Mouse (Mus musculus) midbrain, embryonic 14.5 days (tissue): Measurements from ENCODE around the gene Golga2. TPM values are rescaled to one million over a fixed set of nuclear protein-coding genes. Genes with fewer than 3 reads are reported as not detected.
A peak's percentile ranks its signal among the peaks of the same experiment; 100 is the strongest.
"Not testable (repeated sequence)": the region's sequence is repeated elsewhere in the genome, so short reads cannot be mapped to it uniquely, and the experiment has no call there.

Source experiments
- ATAC-seq: fragments of 200-750 bp; cut with Nextera tagmentation; 2 replicates; pipeline ENCODE4 v1.8.0; 2017; ENCODE audit warnings: moderate number of reproducible peaks, moderate library complexity; ENCODE audit not compliant: low FRiP score, low TSS enrichment
- DNase-seq: peaks from one replicate; pipeline ENCODE4 v3.0.0-alpha.2; 2015
- H3K27ac ChIP-seq: fragments of 300-500 bp; sonication (generic); replicated peaks from 2 replicates; pipeline ENCODE4 v1.5.1; 2014; ENCODE audit warnings: mild to moderate bottlenecking, low read depth, low read length, moderate library complexity
- H3K27me3 ChIP-seq: fragments of 300-500 bp; sonication (generic); 2 replicates; pipeline ENCODE4 v1.6.1; 2014; ENCODE audit warnings: low read length, control low read depth, mixed read lengths; ENCODE audit not compliant: control insufficient read depth, insufficient read depth
- H3K36me3 ChIP-seq: fragments of 300-500 bp; sonication (generic); 2 replicates; pipeline ENCODE4 v1.6.1; 2014; ENCODE audit warnings: low read length, control low read depth; ENCODE audit not compliant: control insufficient read depth, insufficient read depth
- H3K4me1 ChIP-seq: fragments of 300-500 bp; sonication (generic); 2 replicates; pipeline ENCODE4 v1.6.1; 2014; ENCODE audit warnings: mild to moderate bottlenecking, antibody characterized with exemption, low read length, control low read depth; ENCODE audit not compliant: control insufficient read depth, insufficient read depth
- H3K4me2 ChIP-seq: fragments of 300-500 bp; sonication (generic); 2 replicates; pipeline ENCODE4 v1.6.1; 2014; ENCODE audit warnings: mild to moderate bottlenecking, low read length, moderate library complexity
- H3K4me3 ChIP-seq: fragments of 300-500 bp; sonication (generic); replicated peaks from 2 replicates; pipeline ENCODE4 v1.5.1; 2014; ENCODE audit warnings: low read depth, low read length
- H3K9ac ChIP-seq: fragments of 300-500 bp; sonication (generic); replicated peaks from 2 replicates; pipeline ENCODE4 v1.6.1; 2014; ENCODE audit warnings: mild to moderate bottlenecking, low read length, moderate library complexity
- H3K9me3 ChIP-seq: fragments of 300-500 bp; sonication (generic); 2 replicates; pipeline ENCODE4 v1.6.1; 2016; ENCODE audit warnings: low read length, control low read depth, mixed read lengths; ENCODE audit not compliant: control insufficient read depth
- WGBS: fragments of 180-500 bp; shearing (Covaris S2); extraction: QIAGEN DNeasy Blood & Tissue Kit; methylation state at CpG from one replicate; pipeline ENCODE4 v1.1.7; 2014; 5-methylcytosine and 5-hydroxymethylcytosine counted together
- polyA plus RNA-seq: library from polyadenylated mRNA; unstranded; fragments of >200 nt; fragmentation: Nextera tagmentation; extraction: Ambion mirVana; gene quantifications from 2 replicates; pipeline ENCODE4 v1.2.1, GENCODE M21; 2014

Golga2 gene
- polyA plus RNA-seq, 1 experiment from 2014 or later = 26.1 TPM

DNA sequence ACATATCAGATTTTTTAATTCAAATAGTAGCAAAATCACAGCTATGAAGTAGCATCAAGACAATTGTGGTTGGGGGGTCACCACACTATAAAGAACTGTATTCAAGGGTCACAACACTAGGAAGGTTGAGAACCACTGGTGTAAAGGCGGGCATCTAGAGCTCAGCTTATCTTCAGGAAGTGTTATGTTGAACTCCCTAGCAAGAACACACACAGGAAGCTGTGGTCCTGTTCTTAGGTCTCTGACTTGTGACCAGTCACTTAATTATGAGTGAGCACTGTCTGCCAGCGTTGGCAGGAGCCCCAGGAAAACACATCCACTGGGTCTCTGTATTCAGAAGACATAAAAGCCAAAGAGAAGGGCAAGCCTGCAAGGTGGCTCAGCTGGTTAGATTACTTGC, 4.9 kb upstream of the Golga2 start:
- no peaks in the 10 kb centered on the region for H3K9me3 ChIP-seq
- H3K36me3 ChIP-seq = peaks cover 78% of the 10 kb centered on the region
- WGBS = 89% methylated on average over 2 of the region's 2 CpGs
- DNase-seq (no peak), ATAC-seq (no peak)
- no peak overlapping the region for H3K9ac ChIP-seq
- H3K27me3 ChIP-seq = no peaks in the 10 kb centered on the region
- peaks cover 7% of the 10 kb centered on the region for H3K4me1 ChIP-seq
- no peak overlapping the region for H3K4me3 ChIP-seq
- no peak overlapping the region for H3K27ac ChIP-seq
- no peak overlapping the region for H3K4me2 ChIP-seq

DNA sequence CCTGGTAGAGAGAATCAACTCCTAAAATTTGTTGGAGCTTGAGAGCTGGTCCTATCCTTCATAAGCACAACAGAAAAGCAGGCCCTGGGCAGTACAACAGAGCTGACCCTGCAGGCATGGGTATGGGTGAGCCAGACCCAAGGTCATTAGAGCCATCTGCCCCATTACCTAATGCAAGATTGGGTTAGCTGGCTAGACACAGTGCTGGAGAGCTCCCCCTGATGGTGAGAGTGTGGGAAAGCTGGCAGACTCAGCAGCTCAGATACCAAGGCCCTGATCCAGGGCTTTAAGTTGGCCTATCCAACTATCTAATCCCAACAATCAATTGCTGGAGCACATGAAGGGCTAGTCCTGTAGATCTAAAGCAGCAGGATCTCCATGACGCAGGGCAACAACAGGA, 4.5 kb upstream of the Golga2 start:
- H3K4me3 ChIP-seq = no peak overlapping the region
- H3K9me3 ChIP-seq = no peaks in the 10 kb centered on the region
- ATAC-seq (no peak), DNase-seq (peak; percentile 66)
- H3K27ac ChIP-seq = no peak overlapping the region
- H3K4me1 ChIP-seq = peaks cover 7% of the 10 kb centered on the region
- H3K27me3 ChIP-seq = no peaks in the 10 kb centered on the region
- no peak overlapping the region for H3K9ac ChIP-seq
- WGBS = 93% methylated on average over 1 of the region's 1 CpGs
- no peak overlapping the region for H3K4me2 ChIP-seq
- H3K36me3 ChIP-seq = peaks cover 74% of the 10 kb centered on the region

DNA sequence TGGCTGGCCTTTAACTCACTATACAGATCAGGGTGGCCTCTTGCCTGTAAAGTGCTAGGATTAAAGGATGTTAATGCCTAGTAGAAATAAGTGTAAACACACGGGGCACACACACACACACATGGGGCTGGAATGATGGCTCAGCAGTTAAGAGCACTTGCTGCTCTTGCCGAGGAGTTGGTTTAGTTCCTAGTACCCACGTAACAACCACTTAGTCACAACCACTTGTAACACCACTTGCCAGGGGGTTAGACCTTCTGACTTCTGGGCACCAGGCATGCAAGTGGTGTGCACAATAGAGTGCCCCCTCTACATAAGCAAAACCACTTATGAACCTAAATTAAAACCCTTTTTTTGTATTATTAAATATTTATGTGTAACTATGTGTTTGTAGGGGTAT, 3.2 kb upstream of the Golga2 start:
- H3K4me3 ChIP-seq = no peak overlapping the region
- no peak overlapping the region for H3K4me2 ChIP-seq
- no peaks in the 10 kb centered on the region for H3K9me3 ChIP-seq
- peaks cover 10% of the 10 kb centered on the region for H3K4me1 ChIP-seq
- DNase-seq (no peak), ATAC-seq (no peak)
- H3K9ac ChIP-seq = no peak overlapping the region
- H3K27me3 ChIP-seq = no peaks in the 10 kb centered on the region
- peaks cover 61% of the 10 kb centered on the region for H3K36me3 ChIP-seq
- H3K27ac ChIP-seq = no peak overlapping the region
- 96% methylated on average over 3 of the region's 3 CpGs for WGBS

DNA sequence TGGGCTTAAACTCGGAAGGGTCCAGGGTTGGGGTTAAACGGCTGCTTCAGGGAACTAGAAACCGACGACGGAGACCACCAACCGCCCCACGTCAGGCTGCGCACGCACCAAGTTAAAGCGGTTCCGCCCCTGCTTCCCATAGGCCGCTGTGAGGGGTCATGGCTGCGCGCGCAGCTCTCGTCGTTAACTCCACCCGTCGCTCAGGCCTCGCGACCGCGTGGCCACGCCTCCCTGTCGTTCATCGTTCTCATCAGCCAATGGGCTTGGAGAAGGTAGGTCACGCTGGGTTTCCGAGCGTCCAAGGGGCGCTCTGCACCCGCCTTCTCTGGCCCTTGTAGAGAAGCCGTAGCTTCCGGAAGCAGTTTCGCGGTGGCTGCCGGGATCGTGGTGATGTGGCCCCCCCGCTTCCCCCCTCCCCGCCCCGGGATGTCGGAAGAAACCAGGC, 761 bp downstream of the Golga2 start, which contains the start of gene Swi5:
Swi5 (minus strand) TSS at position 153 of the 445 bp plus-strand sequence.
- peak; percentile 100 for DNase-seq
- Histone ChIP-seq H3K9ac (peak within 1 kb of the TSS; percentile 83), H3K27me3 (no peaks in the 10 kb centered on the region), H3K36me3 (peaks cover 33% of the 10 kb centered on the region), H3K4me3 (peak within 1 kb of the TSS; percentile 78), H3K9me3 (no peaks in the 10 kb centered on the region), H3K27ac (peak within 1 kb of the TSS; percentile 75), H3K4me1 (peaks cover 17% of the 10 kb centered on the region), H3K4me2 (peak within 1 kb of the TSS; percentile 94)
- peak; percentile 99 for ATAC-seq
- WGBS = under 1% methylated on average over 41 of the region's 41 CpGs

DNA sequence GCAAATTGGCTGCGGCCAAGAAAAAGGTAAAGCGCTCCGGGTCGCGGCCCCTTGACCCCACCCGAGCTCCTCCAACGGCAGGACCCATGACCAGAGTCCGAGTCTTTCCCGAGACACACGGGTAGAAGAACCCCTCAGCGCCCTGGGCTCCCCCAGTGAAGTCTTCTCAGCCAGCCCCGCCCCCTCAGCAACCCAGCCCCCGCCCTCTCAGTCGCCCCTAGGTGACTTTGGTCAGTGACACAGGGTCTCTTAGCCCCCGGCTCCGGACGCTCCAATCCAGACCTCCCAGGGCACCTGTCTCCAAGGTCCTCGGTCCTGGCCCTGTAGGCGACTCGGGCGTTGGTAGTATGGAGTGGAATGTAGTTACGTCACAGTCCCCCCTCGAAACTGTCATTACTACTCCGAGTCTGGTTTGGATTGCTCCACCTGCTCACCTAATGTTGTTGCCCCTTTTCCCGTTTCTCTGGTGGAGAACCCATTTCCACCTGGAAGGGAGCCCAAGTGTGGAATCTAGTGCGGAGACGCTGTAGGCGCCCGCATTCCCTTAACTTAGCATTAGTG, 1.3 kb downstream of the Golga2 start:
- H3K27me3 ChIP-seq = no peaks in the 10 kb centered on the region
- H3K27ac ChIP-seq = peak overlapping the region; percentile 75
- H3K36me3 ChIP-seq = peaks cover 33% of the 10 kb centered on the region
- peak; percentile 46 for DNase-seq
- ATAC-seq = peak; percentile 57
- peak overlapping the region; percentile 67 for H3K4me2 ChIP-seq
- H3K9me3 ChIP-seq = no peaks in the 10 kb centered on the region
- H3K4me1 ChIP-seq = peaks cover 17% of the 10 kb centered on the region
- WGBS = 2% methylated on average over 29 of the region's 29 CpGs
- peak overlapping the region; percentile 78 for H3K4me3 ChIP-seq
- H3K9ac ChIP-seq = peak overlapping the region; percentile 83

DNA sequence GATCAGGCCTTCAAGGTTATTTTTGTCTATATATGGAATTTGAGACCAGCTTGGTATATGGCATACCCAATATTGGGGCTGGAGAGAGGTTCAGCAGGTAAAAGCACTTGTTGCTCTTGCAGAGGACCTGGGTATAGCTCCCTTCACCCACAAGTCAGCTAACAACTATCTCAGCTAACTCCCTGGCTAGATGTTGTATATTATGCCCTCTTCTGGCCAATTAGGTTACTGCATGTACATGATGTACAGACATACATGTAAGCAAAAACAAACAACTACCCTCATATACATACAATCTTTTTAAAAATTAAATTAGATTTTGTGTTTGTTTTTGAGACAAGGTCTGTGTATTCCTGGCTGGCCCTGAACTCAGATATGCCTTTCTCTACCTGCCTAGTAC, 2.4 kb downstream of the Golga2 start:
- H3K4me3 ChIP-seq = no peak overlapping the region
- no peak overlapping the region for H3K9ac ChIP-seq
- ATAC-seq = no peak

DNA sequence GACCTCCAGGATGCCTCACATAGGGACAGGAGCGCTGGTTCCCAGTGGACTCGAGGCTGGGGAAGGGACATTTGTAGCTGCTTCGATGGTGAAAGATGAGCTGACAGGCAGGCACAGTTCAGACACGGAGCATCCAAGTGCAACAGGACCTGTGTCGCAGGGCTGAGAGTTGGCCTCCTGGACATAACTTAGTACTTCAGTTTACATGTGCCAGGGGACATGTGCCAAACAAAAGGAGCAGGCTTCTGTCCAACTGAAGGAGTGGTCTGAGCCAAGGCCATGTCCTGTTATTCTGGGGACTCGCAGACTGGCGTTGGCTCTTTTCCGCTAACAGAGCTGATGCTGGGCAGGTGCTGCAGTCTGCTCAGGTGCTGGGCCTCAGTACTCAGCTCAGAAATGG, 7.2 kb downstream of the Golga2 start:
- no peaks in the 10 kb centered on the region for H3K27me3 ChIP-seq
- H3K9me3 ChIP-seq = no peaks in the 10 kb centered on the region
- no peak for DNase-seq
- H3K4me3 ChIP-seq = no peak overlapping the region
- WGBS = 85% methylated on average over 8 of the region's 8 CpGs
- H3K4me2 ChIP-seq = no peak overlapping the region
- peaks cover 58% of the 10 kb centered on the region for H3K36me3 ChIP-seq
- no peak overlapping the region for H3K27ac ChIP-seq
- no peak overlapping the region for H3K9ac ChIP-seq
- H3K4me1 ChIP-seq = peaks cover 3% of the 10 kb centered on the region
- no peak for ATAC-seq

More for the DNA sequence above, 2.4 kb downstream of the Golga2 start:
- Histone ChIP-seq H3K4me1 (peaks cover 17% of the 10 kb centered on the region), H3K27me3 (no peaks in the 10 kb centered on the region), H3K9me3 (no peaks in the 10 kb centered on the region), H3K4me2 (peak overlapping the region; percentile 67), H3K27ac (no peak overlapping the region), H3K36me3 (peaks cover 31% of the 10 kb centered on the region)
- DNase-seq = peak; percentile 65

DNA sequence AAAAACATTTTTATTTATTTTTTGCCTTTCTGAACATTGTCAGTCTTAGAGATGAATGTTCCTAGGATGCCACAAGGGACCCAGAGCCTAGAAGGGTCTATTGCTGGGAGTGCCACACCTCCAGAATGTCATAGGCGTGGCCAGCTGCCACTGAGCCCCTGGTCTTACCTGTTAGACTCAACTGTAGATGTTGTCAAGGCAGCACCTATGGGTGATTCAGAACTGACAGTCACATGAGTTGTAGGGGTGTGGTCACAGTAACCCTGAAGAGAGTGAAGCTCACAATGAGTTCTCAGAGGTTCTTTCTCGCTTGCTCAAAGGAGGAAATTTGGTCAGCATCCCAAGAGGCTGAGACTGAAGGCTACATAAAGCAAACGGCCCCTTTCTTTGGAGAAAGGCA, 8.1 kb downstream of the Golga2 start:
- Histone ChIP-seq H3K36me3 (peaks cover 67% of the 10 kb centered on the region), H3K9me3 (no peaks in the 10 kb centered on the region), H3K4me3 (no peak overlapping the region), H3K27ac (no peak overlapping the region), H3K27me3 (no peaks in the 10 kb centered on the region), H3K9ac (no peak overlapping the region), H3K4me2 (no peak overlapping the region), H3K4me1 (no peaks in the 10 kb centered on the region)
- DNase-seq (no peak), ATAC-seq (no peak)
- WGBS = 89% methylated on average over 3 of the region's 3 CpGs

DNA sequence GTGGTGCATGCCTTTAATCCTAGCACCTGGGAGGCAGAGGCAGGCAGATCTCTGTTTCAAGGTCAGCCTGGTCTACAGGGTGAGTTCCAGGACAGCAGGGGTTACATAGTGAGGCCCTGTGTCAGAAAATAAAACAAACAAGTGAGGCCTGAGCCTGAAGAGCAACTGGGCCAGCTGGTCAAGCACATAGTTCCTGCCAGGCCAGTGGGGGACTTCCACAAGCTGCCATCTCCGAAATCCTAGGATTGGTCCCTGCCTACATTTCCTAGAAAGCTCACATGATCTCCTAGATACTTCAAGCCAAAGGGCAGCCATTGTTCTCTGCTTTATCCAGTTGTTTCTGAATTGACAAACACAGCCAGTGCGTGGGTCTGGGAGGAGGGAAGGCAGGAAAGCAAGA, 8.7 kb downstream of the Golga2 start:
- ATAC-seq, H3K27ac ChIP-seq, H3K4me3 ChIP-seq, H3K9me3 ChIP-seq, H3K27me3 ChIP-seq, DNase-seq, H3K9ac ChIP-seq, H3K4me1 ChIP-seq, H3K4me2 ChIP-seq: not testable (repeated sequence)
- H3K36me3 ChIP-seq = peaks cover 69% of the 10 kb centered on the region
- 95% methylated on average over 2 of the region's 2 CpGs for WGBS
